Mouse (Mus musculus) G1E (cell line): ENCODE measurements at regions not wholly inside any gene's neighbourhood (a gene's known extent, or its start where the extent isn't known, plus 50 kb on each side); places are given as distances from the start of the nearest gene placed in this dataset.

Experiments
- CTCF ChIP-seq: IDR thresholded peaks from 2 replicates; pipeline ENCODE4 v1.5.1; 2012; ENCODE audit warnings: low read depth, low read length, inconsistent platforms, mixed read lengths
- GATA1 ChIP-seq: IDR thresholded peaks from 2 replicates; pipeline ENCODE4 v1.6.1; 2012; ENCODE audit warnings: borderline replicate concordance, low read length, inconsistent platforms, mixed read lengths
- POLR2AphosphoS5 ChIP-seq: IDR thresholded peaks from 2 replicates; pipeline ENCODE4 v1.6.1; 2012; ENCODE audit warnings: low read depth, low read length, inconsistent platforms; ENCODE audit not compliant: insufficient replicate concordance
- TAL1 ChIP-seq: conservative IDR thresholded peaks from 2 replicates; pipeline ENCODE4 v1.6.1; 2012; ENCODE audit warnings: low read depth, low read length, inconsistent platforms, mixed read lengths

DNA sequence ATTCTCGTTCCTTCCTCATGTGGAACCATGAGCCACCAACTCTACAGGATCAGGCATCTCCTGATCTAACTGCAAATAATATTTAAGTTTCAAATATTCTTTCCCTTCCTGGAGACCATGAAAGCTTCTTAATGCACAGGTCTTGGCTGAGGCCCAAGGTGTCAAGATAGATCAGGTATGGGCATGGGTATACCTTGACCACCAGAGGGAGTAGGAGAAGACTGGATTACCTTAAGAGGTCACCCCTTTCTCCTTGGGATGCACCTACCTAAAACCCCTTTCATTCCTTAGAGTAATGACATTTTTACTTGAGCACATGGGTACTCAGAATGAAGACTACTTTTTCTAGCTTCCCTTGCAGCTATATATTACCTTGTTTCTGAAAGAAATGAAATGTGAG, 289.9 kb upstream of the Eci2 start:
- TF ChIP-seq CTCF (no peak), TAL1 (no peak), POLR2AphosphoS5 (no peak), GATA1 (no peak)
